ENCODE assay signal across 15 mouse cellular contexts in the genomic region with DNA sequence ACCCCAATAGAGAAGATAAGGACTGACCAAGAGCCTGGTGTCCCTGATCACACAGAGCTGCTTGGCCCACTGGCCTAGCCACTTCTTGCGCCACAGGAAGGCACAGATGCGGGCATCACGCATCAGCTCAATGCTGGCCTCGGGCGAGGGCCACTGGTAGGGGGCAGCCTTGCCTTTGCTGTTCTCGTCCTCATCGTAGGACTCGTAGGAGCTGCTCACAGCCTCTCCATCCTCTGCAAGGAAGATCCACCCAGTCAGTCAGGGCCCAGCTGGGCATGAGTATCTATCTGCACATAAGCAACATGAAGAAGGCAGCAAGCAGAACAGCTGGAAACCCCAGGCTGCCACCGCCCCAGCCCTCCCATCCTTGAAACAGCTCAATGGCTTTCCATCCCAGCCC. TPM values are rescaled to one million over a fixed set of nuclear protein-coding genes. Genes with fewer than 3 reads are reported as not detected.
A peak's percentile ranks its signal among the peaks of the same experiment; 100 is the strongest.
DNase-seq lines count a peak whose midpoint lies in the region; TF ChIP-seq lines count a peak whose summit lies in the region.
"Had no signal": no experiment of that assay in that cellular context is flagged by ENCODE, and none has a peak within 500 bp of the region (broad histone marks: within the 10 kb centered on the region; RNA-seq: fewer than 3 reads in every experiment).

No protein-coding gene starts in this region.

- WGBS in heart, adult 2 months: 80% methylated on average over 9 of the region's 9 CpGs

- no peak overlapping the region for H3K4me3 ChIP-seq in heart, adult 2 months
- H3K4me3 ChIP-seq in left cerebral cortex, adult 2 months: no peak overlapping the region
- H3K4me3 ChIP-seq: erythroblast, embryonic 14.5 days; heart, embryonic 13.5 days; hindbrain, embryonic 12.5 days; limb, embryonic 15.5 days; midbrain, embryonic 10.5 days had no signal

- no peaks in the 10 kb centered on the region for H3K27me3 ChIP-seq in heart, adult 2 months (ENCODE audit: control insufficient read depth, insufficient read depth, low read length)
- H3K27me3 ChIP-seq: hindbrain, embryonic 12.5 days; limb, embryonic 15.5 days had no signal

- no peak for TF ChIP-seq POLR2A in heart, adult 2 months (IDR thresholded peaks at IDR 0.05; ENCODE audit: insufficient read depth, low read depth, low read length)

- H3K9ac ChIP-seq in heart, adult 2 months (ENCODE audit: low read depth, low read length): no peak overlapping the region
- H3K9ac ChIP-seq: heart, embryonic 13.5 days; hindbrain, embryonic 12.5 days; limb, embryonic 15.5 days had no signal

- H3K4me1 ChIP-seq in heart, adult 2 months (ENCODE audit: control insufficient read depth, insufficient read depth, low read length): peaks cover 6% of the 10 kb centered on the region
- H3K4me1 ChIP-seq: hindbrain, embryonic 12.5 days; midbrain, embryonic 10.5 days had no signal

- H3K79me2 ChIP-seq in heart, adult 2 months (replicated peaks; ENCODE audit: control insufficient read depth, insufficient read depth, low read length): no peaks in the 10 kb centered on the region

- TF ChIP-seq EP300 in heart, adult 2 months (IDR thresholded peaks at IDR 0.05; ENCODE audit: insufficient read depth, low read depth, low read length): no peak

- intact Hi-C loops in heart, adult 2 months (cut with DNase I): no loop called here
- intact Hi-C loops in left cerebral cortex, adult 2 months (cut with DNase I): loop anchor here (5.0 kb wide), 1 partner anchor 42 kb away; no protein-coding TSS in a partner anchor
- intact Hi-C loops in left cerebral cortex, postnatal 10 days (cut with DNase I): no loop called here

- H3K27ac ChIP-seq in heart, adult 2 months: no peak overlapping the region; the same call in 1 of the 2 replicates
- no peak overlapping the region for H3K27ac ChIP-seq in left cerebral cortex, adult 2 months
- H3K27ac ChIP-seq: heart, embryonic 13.5 days; hindbrain, embryonic 12.5 days; limb, embryonic 15.5 days; midbrain, embryonic 10.5 days had no signal

- no peak for DNase-seq in heart, adult 2 months
- DNase-seq in heart, postnatal 4 days: no peak
- DNase-seq in left cerebral cortex, adult 2 months (ENCODE audit: extremely low spot score in 1 of 2, low spot score in 2 of 2): no peak
- no peak for DNase-seq in left cerebral cortex, postnatal 10 days (ENCODE audit: extremely low spot score in 1 of 2, low spot score in 2 of 2)
- peak; percentile 41 for DNase-seq in ovary, postnatal 36 days (ENCODE audit: low spot score)
- no peak for DNase-seq in ovary, postnatal 14 days (ENCODE audit: low spot score)
- no peak for DNase-seq in adrenal gland, adult 8-10 months
- DNase-seq: B cell, adult 2 months; thymus, adult 2 months had no signal

- no peaks in the 10 kb centered on the region for H3K36me3 ChIP-seq in heart, adult 2 months (ENCODE audit: control insufficient read depth, insufficient read depth, low read length)
- H3K36me3 ChIP-seq: heart, embryonic 13.5 days; hindbrain, embryonic 12.5 days; limb, embryonic 15.5 days; midbrain, embryonic 10.5 days had no signal

- TF ChIP-seq CTCF in heart, adult 2 months (IDR thresholded peaks at IDR 0.05): peak; percentile 20; the same call in 1 of the 2 replicates
- peak; percentile 26 for TF ChIP-seq CTCF in left cerebral cortex, adult 2 months (IDR thresholded peaks at IDR 0.05)

RNA-seq across cellular contexts. Expression of a gene that starts 56.0 kb away (rescaled TPM):
- total RNA-seq in heart, adult 2 months (2021): not detected
- not detected in 2 replicates for polyA plus RNA-seq in heart, adult 2 months (2012; rRNA removed)
- not detected for total RNA-seq in heart, postnatal 4 days (2021)
- not detected for total RNA-seq in left cerebral cortex, adult 2 months (2021)
- under 1 TPM; 0.15 to 0.30 TPM for total RNA-seq in left cerebral cortex, postnatal 10 days (2021)
- total RNA-seq in adrenal gland, adult 8-10 months (2022): not detected
- total RNA-seq: left cerebral cortex, postnatal 25 days had no signal
- polyA plus RNA-seq: erythroblast, embryonic 14.5 days had no signal
